Mouse (Mus musculus) small intestine, adult 2 months (tissue): ENCODE data around the gene E4f1.

Experiments used
- CTCF ChIP-seq: fragments of 200-500 bp; IDR thresholded peaks from 2 replicates; pipeline ENCODE4 v1.5.1; 2012; ENCODE audit warnings: low read depth, mild to moderate bottlenecking, control low read depth, inconsistent platforms, low read length, moderate library complexity, mixed read lengths; ENCODE audit not compliant: insufficient replicate concordance, insufficient read length; ENCODE audit errors: extremely low read depth
- POLR2A ChIP-seq: fragments of 200-500 bp; IDR thresholded peaks from 2 replicates; pipeline ENCODE4 v1.6.1; 2012; ENCODE audit warnings: low read depth, mild to moderate bottlenecking, control low read depth, inconsistent platforms, low read length, moderate library complexity

GRCm38 (mm10) chr17:24469910-24470602, at the start of gene E4f1, which contains the start of gene Pgp:
- TF ChIP-seq CTCF (no peak), POLR2A (peak; percentile 43)
